Mouse (Mus musculus) layer of hippocampus, postnatal 36 days (tissue): ENCODE measurements around the gene Chrne. TPM values are rescaled to one million over a fixed set of nuclear protein-coding genes. Genes with fewer than 3 reads are reported as not detected.

ENCODE experiments used
- DNase-seq, 2 experiments: peaks; one replicate each; pipeline ENCODE4 v3.0.0; 2022
- total RNA-seq, 2 experiments: library from RNA; stranded (reverse); gene quantifications; 2 replicates each; pipeline ENCODE4 v1.2.3; 2021

Gene Chrne
- not detected for total RNA-seq

DNA sequence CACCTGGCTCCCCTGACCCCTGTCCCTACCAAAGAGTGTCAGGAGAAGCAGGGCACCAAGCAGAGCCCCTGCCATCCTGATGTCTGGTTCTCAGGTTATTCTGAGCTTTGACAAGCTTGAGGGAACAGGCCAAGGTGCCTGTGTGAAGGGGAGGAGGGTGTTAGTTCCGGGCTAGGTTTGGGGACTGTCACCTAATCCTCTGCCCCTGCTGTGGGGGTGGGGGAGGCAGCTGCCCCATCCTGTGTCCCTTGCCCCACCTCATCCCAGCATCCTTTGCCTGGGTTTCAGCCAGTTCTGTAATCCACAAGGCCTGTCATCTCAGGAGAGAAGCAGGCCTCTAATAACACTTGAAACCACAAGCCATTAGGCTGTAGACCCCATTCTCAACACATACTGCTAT lies at the start of gene Chrne:
Chrne (minus strand) TSS at position 116 of the 400 bp plus-strand sequence.
- no peak for DNase-seq

DNA sequence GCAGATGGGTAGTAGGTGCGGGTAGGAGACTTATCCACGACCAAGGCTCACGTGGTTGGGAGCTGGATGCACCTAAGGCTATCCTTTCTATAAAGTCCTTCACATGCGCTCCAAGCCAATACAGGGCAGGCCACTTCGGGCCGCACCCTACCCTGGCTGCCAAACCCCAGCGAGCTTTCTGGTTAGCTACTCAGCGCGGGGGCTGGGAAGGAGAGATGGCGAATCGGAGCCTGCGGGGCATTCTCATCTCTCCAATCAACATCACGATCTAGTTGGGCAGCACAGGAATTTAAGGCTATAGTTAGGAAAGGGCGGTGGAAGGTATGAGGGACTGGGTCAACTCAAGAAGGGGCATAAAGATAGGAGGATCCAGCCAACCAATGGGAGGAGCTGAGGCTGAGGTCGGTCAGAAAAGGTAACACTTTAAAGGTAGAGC lies 49.3 kb upstream of the Chrne start:
- no peak for DNase-seq

DNA sequence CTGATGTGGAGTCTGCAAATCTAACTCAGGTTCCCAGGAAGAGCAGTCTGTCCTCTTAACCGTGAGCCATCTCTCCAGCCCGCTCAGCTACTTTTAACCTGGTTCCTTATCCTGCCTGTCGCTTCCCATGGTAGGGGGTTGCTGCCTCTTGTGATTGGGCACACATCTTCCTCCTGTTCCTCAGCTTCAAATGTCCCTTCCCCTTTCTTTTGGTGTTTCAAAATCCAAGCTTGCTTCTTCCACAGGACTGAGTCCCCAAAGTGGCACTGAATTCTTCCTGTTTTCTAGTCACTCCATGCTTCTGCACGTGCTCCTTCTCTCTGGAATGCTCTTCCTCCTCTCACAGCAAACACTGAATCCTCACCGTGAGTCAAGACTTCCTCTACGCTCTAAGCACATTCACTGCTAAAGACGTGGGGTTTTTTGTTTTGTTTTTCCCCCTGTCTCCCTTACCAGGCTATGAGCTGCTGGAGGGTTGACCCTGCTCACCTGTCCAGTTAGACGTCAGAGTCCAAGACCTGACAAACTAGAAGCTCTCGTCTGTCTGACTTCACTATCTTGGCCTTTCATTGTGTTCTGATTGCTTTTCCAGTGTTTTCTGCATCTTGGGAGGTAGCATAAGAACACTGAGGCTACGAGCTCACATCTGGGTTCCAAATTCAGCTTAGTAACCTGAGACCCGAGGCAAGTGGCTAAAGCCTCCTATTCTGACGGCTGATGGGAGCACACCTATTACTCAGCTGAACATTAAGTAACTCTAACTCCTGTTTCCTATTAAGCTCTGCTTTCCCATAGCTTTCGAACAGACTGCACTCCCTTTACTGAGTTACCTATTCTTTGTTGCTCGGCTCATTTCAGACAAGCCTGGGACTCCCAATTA lies 48.5 kb upstream of the Chrne start:
- no peak for DNase-seq

DNA sequence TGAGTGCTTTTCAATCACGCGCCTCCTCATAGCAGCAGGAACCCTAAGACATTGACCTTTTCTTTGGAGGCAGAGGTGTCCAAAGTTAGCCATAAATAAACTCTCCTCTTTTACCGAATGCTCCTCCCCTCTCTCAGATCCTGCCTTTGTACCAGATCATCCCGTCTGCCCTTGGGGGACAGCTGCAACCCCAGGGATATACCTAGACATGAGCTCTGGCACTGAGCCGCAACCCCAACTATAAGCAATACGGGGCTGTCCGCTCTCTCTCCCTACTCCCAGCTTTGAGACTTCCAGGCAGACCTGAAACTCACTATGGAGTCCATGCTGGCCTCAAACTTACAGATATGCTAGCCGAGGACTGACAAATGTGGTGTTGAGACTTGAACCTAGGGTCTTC lies 47.7 kb upstream of the Chrne start:
- DNase-seq = no peak

DNA sequence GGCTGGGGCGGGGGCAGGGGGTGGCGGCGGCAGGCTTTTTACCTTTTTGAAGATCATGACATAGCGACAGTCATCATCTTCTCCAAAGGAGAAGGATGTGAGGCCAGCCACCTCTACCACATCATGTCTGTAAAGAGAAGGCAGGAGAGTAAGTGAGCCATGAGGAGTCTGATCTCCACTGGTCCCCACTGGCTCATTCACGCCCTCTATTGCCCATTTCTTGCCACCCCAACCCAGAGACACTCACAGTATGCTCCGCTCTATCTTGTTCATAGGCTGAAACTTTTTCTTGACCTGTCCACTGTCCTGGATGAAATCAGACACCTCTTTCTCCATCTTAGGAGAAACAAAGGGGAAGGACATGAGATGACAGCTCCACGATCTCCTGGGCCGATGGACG lies 45.7 kb upstream of the Chrne start:
- DNase-seq = no peak

DNA sequence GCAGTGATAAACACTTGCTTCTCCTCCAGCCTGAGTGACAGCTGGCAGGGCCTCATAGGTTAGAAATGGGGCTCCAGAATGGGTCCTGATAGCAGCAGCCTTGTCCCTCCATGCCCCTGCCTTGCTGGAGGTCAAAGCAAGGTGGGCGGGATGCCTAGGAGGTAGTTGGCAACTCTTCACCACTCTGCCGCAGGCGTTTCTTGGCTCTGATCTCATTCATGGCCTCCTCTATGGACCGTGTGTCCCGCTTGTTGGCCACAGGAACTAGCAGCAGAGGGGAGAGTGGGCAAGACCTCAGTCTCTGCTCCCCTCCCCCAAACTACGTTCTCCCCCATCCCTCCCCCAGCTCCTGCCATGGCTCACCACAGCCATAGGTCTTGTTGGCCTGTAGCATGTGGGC lies 44.9 kb upstream of the Chrne start:
- no peak for DNase-seq

DNA sequence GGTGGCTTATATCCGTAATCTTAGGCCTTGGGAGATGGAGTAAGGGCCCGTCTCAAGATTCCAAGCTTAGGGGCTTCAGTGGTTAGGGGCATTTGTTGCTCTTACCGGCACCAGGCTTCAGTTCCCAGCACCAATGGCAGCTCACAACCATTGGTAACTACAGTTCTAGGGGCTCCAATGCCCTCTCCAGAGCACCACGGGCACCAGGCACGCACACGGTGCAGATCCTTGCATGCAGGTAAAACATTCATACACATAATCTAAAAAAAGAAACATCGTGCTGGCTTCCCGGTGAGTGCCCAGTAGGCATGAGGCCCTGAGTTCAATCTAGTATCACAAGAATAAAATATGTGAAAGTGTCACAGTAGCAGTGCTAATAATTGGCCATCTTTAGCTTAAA lies 44.1 kb upstream of the Chrne start:
- DNase-seq = no peak

DNA sequence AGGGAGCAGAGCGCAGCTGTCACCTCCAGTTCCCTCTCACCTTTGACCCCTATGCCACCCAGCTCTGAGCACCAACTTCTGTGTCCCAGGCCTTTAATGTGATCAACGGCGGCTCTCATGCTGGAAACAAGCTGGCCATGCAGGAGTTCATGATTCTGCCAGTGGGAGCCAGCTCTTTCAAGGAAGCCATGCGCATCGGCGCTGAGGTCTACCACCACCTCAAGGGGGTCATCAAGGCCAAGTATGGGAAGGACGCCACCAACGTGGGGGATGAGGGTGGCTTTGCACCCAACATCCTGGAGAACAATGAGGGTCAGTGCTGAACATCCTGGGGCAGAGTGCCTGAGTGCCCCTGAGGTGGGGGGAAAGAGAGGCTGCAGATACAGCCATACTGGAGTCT lies 41.6 kb upstream of the Chrne start:
- DNase-seq = no peak

DNA sequence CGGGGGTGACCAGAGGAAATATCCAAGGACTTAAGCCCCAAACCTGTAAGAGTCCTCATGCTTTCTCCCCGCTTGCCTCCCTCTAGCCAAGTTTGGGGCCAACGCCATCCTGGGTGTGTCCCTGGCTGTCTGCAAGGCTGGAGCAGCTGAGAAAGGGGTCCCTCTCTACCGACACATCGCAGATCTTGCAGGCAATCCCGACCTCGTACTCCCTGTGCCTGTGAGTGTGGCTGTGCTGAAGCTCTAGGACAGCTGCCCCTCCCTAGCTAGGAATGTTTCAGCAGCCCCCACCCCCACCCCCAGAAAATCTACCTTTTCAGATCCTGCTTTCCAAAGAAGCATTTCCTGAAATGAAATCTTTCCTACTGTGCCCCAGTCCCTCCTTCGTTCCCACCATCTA lies 39.9 kb upstream of the Chrne start:
- DNase-seq = no peak

DNA sequence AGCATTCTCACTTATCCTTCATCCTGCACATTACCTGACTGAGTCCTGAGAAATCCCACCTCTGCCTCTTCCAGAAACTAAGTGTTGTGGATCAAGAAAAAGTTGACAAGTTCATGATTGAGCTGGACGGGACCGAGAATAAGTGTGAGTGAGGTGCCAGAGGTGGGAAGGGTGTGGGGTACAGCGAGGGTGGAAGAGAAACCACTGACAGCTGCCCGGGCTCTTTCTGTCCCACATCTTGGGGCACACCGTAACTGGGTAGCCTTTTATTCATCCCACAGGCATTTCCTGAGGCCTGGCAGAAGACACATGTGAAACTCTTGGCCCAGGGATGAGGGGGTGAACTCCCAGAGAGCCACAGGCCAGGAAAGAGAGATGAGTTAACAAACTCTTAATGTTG lies 39.5 kb upstream of the Chrne start:
- no peak for DNase-seq

DNA sequence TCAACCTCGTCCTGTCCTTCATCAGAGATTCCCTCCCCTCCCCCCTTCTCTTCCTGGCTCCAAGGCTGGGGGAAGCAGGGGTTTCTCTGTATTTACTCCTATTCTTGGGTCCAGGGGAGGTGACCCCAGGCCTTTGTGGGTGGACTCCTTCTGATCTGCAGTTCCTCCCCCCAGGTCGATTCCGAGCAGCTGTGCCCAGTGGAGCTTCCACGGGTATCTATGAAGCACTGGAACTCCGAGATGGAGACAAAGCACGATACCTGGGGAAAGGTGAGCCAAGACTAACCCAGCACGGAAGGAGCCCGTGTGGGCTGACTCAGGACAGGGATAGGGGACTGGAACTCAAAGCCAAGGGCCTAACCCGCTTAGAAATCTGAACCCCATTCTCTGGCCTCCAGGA lies 39.0 kb upstream of the Chrne start:
- DNase-seq = no peak

DNA sequence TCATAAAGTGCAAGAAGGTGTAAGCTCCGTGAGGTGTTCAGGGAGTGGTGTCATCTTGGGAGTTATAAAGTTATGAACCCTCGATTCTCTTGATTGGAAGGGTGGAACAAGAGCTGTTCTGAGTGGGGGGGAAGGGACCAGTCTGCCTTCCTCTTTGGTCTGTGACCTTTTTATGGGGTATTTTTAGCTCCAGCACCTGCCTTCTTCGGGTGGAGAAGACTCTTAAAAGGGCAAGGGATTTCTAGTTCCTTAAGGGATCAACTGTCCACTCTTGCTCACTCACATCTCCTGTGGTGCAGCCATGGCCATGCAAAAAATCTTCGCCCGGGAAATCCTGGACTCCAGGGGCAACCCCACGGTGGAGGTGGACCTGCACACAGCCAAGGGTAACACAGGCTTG lies 38.6 kb upstream of the Chrne start:
- no peak for DNase-seq

DNA sequence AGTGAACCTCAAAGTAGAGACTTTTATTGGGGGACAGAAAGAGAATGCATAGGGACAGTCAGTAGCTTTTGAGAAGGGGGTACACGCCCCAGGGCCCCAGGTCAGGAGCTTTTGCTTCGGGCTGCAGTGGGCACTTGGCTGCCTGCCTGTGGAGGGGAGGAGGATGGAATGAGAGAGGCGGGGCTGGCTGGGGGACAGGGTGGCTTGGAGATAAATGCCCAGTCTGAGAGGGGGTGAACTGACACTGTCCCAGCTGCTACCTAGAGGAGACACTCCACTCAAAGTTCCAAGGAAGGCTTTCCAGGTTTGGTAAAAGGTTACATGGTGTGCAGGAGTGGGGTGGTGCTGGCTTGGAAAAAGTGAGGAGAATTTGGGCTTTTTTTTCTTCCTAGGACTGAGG lies 37.9 kb upstream of the Chrne start, which contains the start of gene Eno3:
Eno3 (plus strand) TSS at position 239 of the 400 bp plus-strand sequence.
- no peak for DNase-seq

DNA sequence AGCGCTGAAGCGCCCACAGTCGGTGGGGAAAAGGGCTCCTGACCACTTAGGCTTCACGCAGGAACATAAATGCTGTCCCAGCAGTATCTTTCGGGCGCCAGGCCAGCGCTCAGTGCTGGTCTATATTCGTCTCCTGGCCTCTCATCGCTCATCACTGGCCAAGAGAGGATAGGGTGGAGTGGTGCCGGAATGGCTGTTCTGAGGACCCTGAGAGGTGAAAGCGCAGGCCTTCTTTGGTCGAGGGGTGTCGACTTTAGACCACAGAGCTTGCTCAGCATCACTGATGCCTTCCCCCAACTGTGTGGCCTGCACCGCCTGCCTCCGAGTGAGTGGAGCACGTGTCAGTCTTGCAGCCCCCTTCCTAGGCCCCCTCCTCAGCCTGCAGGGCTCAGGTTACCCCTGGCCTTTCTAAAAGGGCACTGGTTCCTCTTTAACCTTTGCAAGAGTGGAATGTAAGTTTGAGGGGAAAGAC lies 37.5 kb upstream of the Chrne start:
- DNase-seq = no peak

DNA sequence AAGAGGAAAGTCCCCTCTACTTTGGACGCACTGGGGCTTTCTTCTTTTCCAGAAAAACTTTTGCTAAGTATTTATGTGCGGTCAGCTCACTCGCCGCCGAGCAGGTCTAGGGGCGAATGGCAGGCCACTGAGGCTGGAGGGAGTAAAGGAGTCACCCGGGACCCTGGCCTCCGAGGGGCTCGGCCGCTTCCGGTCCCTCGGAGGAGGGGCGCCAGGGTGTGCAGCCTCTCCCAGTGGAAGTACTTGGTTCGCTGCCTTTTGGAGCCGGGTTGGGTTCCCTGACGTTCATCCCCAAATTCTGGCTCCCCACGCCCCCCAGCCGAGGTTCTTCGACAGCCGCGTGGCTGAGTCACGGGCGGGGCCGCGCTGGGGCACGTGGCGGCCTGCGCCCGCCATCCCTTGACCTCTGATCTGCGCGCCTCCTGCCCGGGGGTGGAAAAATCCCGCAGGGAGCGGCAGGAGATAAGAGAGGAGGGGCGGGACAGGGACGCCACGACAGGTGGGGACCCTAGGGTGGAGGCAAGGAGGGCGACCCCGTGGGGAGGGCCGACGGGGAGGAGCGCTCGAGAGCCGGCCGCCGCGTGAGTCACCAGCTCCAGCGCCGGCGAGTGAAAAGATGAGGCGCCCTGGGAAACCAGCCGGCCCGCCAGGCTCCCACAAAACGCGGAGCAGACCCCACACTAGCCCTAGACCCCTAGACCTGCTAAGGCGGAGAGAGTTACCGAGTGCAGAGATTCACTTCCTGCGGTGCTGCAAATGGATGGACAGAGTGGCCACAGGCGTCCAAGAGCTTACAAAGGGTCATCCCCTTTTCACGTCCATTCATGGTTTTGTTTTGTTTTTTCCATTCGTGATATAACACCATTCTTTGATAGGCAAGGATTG lies 36.8 kb upstream of the Chrne start:
- DNase-seq = no peak

DNA sequence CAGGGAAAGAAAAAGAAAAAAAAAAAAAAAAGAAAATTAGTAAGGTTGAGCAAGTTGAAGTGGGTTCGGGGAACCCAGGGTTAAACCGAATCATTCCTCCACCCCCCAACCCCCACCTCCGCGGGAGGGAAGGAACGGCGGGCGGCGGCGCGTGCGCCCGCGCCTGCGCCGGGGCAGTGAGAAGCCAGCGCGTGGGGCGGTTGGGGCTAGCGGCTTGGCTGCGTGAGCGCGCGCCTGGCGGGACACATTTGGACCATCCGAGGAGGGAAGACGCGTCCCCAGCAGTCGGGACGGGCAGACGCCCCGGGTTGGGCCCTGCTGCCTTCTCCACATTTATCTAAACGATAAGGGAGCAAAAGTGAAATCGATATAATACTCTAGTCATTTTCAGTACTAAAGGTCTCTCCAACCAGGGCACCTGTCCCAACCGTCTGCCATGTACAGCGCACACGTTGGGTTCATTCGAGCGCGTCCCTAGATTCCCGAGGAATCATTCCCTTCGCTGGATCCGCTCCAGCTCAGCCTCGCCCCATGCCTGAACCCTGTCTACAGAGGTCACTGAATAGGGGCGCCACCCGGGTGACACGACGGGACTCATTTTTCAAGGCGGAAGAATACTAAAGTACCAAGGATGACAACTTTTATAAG lies 36.0 kb upstream of the Chrne start:
- peak; percentile 75 for DNase-seq

DNA sequence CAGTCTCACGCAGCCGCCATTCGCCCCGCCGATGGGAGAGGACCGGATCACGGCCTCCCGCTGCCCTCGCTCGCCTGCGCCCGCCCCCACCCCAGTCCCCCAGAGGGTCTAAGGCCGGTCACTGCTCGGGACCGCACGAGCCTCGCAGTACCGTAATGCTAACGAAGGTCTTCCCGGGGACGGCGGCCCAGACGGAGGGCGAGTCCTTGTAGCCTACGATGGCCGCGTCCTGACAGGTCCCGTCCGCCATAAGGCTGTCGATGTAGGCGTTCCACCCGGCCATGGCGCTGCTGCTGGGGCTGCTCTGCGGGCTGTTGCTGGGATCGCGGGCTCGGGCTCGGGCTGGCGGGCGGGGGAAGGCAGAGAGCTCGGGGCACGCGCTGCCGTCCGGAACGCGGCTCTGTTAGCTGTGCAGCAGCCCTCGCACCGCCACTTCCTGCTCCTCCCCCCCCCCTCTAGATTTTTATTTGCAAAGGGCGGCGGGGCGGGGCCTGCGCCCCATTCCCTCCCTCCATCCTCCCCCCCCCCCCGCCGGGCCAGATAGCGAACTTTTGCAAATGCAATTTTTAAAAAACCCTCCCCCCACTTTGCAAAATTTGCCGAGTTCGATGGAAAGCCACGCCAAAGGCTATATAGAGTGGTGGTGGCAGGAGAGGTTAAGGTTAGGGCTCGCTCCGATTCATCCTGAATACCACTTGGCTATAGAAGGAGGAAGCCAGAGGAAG lies 35.3 kb upstream of the Chrne start, which contains the start of gene Pfn1:
Pfn1 (minus strand) TSS at position 447 of the 725 bp plus-strand sequence.
- peak; percentile 66 to 72 for DNase-seq

DNA sequence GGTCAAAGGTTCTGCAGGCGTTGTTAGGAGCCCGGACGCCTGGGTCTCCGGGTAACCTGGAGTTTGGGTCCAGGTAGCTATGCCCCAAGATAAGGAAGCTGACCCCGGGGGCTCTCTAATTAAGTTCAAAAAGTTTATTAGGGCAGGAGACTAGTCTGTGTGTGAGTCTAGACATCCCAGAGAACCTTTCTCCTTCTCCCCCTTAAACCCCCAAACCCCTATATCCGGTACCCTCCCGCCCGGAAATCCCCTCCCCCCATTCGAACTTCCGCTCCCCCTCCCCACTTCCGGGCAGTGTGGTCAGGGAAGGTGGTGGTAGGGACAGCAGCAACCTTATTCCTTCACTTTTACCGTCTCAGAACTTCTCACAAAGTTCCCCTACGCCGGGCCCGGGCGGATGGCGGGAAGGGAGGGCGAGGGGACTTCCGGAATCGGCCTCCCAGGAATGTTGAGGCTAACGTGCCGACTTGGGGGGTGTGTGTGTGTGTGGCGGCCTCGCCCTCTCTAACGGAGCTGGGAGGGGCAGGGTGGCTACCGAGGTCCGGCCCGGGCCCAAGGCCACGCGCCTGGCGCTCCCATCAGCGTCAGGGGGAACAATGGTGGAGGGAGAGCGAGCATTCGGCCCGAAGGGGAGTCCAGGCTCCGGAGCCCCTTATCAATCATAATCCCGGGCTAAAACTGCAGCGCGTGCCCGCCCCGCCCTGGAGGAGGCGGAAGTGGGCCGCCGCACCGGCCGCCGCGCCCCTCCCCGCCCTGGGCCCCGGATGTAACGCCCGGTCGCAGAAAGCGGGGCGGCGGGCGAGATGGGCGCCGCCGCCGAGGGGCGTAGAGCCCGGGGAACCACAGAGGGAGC lies 34.6 kb upstream of the Chrne start:
- DNase-seq = no peak

DNA sequence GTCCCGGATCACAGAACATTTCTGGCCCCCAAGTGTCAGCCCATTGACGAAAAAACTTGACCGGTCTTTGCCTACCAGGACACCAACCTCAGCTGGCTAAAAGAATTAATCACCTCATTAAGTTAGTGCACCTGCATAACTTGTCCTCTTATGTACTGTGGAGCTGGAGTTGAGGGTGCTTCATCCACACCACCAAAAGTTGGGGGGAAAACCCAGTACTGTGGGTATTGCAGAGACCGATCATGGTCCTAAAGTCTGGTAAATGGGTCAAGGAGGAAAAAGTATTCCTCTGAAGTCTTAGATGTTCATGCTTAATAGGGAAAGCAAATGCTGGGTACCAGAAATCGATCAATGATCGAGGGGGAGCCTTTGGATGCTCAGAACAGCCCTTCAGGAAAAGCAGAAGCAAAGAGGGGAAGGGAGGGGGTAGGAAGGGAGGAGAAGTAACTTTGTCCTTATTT lies 33.9 kb upstream of the Chrne start:
- no peak for DNase-seq

DNA sequence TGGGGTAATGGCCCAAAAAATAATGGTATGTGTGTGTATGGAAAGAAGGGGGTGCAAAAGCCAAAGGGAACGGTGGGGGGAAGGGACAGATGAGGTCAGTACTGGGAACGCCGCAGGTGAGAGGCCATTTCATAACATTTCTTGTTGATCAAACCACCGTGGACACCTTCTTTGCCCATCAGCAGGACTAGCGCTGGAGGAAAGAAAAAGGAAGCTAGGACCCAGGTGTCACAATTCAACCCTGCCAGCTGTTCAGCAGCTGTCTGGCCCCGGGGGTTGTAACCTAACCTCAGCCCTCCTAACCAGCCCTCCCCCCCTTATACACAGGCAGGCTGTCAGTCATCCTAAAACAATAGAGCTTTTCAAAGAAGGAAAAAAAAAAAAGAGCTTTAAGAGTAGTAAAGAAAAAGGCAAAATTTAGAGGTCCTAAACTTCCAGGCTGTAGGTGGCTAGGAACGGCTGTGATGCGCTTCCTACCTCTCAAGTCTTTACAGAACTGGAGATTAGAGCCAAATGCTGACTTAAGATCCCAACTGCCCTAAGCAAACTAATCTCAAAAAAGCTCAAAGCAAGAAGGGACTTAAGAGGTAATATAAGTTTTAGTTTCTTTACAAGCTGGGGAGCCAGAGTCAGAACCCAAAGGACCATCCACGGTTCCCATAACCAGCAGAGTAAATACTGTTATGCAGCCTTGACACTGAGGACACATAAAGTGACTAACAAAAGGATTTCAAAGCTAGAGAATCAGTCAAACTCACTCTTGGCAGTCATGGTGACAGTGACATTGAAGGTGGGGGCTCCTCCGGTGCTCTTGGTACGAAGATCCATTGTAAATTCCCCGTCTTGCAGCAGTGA lies 33.2 kb upstream of the Chrne start:
- no peak for DNase-seq
